Mouse (Mus musculus): Measurements from ENCODE around the gene Rpap3.
A peak's percentile ranks its signal among the peaks of the same experiment; 100 is the strongest.
"Not testable (repeated sequence)": the region's sequence is repeated elsewhere in the genome, so short reads cannot be mapped to it uniquely, and the experiment has no call there.

The Rpap3 gene

DNA sequence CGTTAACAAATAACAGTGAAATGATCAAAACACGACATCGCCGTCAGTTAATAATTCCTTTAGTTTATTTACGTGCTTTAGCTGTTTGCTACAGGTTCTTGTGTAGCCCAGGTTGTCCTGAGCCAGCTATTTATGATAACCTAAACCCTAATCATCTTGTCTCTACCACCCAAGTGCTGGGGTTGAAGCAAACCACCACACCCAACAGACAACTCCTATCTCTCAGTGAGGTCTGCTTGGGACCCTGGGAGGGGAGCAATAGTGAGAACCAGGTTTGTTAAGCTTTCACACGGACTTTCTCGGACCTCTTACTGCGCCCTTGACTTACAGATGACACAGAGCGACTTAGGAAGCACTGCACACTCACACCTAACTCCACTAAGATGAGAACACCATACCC lies 21.5 kb downstream of the Rpap3 start:
- DNase-seq (ENCODE audit: low spot score) = no peak

DNA sequence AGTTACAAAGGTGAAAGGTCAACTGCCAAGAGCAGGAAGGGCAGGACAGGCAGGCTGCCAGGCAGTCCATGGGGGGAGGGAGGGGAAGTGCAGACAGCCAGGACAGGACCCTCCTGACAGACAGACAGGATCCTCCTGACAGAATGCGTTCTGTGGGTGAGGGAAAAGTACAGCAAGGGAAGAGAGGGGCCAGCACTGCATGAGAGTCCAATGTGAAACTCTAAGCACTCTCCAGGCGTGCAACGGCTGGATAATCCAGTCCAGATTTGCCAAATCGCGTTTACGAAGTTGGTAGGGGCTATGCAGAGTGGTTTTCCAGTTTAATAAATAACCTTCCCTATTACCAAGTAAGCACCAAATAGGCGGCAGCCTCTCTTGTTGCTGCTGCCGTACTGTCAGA lies 23.6 kb downstream of the Rpap3 start:
- DNase-seq (ENCODE audit: low spot score) = no peak

DNA sequence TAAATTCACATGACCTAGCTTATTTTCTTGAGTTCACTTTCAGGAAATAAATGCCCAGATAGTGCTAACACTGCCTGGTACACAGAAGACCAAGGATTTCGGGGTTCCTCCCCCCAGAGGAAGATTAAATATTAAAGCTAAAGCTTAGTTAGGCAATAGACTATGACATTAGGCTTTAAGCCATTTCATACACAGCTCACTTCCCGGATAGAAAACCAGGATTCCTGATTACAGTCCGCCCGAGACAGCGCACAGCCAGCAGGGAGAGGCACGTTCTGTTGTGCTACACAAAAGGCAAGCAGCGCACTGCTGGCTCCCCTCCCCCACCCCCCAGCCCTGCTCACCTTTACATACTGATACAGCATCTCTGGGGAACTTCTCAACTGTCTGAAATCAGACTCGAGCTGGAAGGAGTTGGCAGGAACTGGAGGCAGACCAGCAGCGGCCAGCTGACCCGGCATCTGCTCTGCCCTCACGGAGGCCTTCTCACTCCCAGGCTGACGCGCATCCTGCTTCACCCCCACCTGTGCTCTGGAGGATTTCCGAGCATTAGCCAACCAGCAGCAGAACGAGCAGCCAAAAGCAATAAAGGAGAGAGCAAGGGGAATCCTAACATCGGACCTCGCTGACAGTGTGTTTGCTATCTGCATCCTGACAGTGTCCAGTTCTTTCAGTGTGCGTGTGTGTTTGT lies 25.5 kb downstream of the Rpap3 start:
- no peak for DNase-seq (ENCODE audit: low spot score)

DNA sequence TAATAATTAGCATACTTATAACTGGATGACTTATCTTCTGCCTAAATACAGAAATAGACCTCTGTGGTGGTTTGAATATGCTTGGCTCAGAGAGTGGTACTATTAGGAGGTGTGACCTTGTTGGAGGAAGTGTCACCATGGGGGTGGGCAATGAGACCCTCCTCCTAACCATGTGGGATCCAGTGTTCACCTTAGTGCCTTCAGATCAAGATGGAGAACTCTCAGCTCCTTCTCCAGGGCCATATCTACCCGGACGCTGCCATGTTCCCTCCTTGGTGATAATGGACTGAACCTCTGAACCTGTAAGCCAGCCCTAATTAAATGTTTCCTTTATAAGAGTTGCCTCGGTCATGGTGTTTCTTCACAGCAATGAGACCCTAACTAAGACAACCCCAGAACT lies 28.3 kb downstream of the Rpap3 start:
- DNase-seq (ENCODE audit: low spot score) = no peak

DNA sequence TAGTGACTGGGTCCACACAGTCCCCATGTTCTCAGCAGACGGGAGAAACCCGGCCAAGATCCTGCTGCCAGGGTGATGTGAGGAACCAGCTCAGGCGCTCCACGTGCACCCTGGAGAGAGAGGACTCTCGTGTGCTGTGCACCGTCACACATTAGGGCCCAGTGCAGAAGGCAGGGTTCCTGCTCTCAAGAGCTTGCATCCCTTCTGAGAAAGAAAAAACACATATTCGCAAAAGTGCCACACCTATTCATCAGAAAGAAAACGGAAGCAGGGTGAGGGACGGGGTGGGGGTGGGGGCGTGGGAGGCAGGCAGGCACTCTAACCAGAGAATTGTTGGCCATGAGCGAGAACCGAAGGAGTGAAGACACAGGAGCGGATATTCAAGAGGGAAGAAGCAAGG lies 29.7 kb downstream of the Rpap3 start:
- DNase-seq (ENCODE audit: low spot score) = no peak

DNA sequence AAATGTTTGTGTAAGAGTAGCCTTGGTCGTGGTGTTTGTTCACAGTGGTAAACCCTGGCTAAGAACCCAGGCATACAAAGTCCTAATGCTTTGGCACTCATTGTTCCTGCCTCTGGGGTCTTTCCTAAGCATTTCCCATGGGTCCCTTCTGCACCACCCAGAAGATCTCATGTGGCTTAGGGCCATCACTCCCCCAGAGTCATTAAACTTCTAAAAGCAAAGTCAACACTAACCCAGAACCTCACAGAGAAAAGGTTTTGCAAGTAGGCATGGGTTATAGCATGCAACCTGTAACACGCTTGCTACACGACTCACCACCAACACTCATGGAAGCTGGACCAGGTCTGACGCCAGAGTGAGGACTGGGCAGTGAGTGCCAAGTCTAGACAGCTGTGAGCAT lies 31.2 kb downstream of the Rpap3 start:
- DNase-seq (ENCODE audit: low spot score) = no peak

DNA sequence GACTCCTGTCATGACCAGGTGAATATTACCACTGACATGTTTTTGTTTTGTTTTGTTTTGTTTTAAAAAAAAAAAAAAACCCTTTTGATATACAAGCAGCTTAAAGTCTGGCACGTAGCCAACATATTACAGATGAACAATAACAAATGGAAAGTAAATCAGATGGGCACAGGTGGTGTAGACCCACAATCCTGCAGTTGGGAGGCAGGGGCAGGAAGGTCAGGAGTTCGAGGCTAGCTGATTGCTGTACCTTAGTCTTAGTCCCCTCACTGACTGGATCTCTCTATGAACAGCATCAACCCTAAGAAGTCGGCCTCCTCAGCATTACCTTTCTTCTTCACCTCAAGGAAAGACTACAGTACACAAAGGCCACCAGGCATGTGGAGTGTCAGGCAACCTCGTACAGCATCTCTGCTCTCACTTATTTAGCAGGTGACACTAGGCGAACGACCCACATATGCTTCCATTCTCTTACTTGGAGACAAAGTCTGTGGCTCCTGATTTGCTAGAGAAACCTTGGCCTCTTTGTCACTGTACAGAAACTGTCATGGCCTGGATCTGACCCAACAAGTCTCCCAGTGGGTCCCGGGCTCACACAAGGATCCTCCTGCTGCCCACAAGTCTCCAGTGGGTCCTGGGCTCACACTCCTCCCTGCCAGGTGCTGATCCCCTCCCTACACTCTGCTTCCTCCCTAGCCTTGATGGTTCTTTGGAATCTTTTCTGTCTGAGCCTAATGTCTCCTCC lies 32.2 kb downstream of the Rpap3 start:
- DNase-seq (ENCODE audit: low spot score) = no peak

DNA sequence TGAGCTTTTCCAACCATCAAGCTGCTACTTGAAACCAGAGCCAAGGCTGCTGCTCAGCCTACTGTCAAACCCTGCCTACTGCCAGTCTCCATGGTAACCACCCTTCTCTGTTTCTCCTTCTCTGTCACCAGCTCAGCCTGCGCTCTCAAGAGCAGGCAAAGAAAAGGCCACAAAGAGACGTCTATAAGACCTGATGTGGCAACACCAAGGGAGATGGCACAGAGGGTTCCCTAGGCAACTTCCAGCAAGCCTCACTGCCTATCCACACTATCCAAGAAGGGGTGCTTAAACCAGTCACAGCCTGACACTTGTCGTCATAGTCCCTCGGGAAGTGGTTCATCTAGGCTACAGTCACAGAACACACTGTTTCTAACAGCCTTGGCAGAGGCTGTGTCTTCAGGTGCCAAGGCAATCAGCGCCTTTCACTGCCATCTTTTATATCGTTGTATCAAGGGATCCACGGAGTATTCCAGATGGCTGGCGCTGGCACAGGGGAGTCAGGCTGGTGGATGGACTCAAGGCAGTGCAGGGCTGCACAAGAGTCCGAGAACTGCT lies 33.3 kb downstream of the Rpap3 start:
- no peak for DNase-seq (ENCODE audit: low spot score)

DNA sequence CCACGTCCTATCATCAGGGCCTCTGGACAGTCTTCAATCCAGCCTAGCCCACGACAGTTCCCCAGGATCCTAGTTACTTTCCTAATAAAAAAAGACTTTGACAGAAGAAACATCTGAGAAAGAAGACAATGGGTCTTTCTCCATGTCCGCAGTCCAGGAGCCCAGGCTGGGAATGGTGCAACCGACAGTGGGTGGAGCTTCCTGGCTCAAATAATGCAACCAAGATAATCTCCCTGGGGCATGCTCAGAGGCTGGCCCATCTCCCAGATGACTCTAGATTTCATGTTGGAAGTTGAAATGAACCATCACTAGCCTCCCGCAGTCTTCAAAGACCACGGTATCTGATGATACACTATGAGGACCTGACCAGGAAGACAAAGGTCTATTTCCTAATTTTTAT lies 35.1 kb downstream of the Rpap3 start:
- no peak for DNase-seq (ENCODE audit: low spot score)

DNA sequence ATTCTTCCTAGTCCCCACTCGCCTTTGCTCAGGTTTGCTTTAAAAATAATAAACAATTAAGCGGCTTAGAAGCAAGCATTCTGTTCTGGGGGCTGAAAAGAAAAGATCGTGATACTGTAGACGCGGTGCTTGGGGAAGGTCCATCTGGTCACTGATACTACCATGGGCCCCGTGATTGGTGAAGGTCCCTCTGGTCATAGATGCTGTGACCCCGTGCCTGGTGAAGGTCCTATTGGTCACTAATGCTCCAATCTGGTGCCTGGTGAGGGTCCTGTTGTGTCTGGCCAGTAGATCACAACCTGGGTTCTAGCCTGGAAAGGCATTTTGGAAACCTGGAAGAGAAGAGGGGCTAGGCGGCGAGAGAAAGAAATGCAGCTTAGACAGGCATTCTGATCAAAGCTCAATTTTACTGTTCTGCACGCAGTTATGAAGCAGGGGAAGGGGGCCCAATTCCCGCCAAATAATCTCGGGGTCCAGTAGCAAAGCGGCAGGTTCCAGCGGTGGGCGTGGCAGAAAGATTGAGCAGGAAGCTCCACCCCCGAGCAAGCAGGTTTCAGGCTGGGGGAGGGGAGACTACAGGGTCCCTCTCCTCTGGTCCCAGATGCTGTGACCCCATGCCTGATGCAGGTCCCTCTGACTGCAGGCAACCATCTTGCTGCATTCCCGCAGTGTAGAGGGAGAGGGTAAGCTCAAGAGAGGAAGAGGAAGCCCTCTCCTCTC lies 37.3 kb downstream of the Rpap3 start:
- not testable (repeated sequence) for DNase-seq (ENCODE audit: low spot score)

DNA sequence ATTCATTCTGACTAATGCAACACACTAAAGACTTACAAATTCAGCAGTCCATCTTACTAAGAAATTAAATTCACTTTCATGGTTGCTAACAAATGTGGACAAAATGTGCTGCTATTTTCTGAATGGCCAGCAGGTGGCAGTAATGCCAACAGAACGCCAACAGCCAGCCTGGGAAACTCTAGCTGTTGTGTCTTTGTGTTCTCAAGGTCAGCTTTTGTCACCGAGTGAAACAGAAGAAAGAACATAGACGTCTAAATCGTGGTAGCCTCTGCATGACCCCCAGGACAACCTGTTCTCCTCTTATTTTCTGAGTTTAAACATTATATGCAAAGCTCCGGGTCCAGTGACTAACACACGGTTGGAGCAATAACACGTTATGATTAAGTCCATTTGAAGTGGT lies 38.2 kb downstream of the Rpap3 start:
- peak; percentile 53 for DNase-seq (ENCODE audit: low spot score)

DNA sequence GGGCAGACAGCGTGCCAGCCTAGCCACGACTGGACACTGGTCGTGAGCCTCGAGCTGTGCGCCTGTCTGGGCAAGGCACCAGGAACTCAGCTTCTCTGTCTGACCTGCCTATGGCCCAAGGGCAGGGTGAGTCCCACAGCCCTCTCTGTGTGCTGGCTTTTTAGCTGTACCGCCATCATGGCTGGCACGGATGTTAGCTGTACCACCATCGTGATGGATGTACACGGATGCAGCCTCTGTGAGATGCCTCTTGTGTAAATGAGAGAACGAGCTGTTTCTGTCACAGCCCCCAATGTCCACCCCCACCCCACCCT lies 39.2 kb downstream of the Rpap3 start:
- DNase-seq (ENCODE audit: low spot score) = no peak

DNA sequence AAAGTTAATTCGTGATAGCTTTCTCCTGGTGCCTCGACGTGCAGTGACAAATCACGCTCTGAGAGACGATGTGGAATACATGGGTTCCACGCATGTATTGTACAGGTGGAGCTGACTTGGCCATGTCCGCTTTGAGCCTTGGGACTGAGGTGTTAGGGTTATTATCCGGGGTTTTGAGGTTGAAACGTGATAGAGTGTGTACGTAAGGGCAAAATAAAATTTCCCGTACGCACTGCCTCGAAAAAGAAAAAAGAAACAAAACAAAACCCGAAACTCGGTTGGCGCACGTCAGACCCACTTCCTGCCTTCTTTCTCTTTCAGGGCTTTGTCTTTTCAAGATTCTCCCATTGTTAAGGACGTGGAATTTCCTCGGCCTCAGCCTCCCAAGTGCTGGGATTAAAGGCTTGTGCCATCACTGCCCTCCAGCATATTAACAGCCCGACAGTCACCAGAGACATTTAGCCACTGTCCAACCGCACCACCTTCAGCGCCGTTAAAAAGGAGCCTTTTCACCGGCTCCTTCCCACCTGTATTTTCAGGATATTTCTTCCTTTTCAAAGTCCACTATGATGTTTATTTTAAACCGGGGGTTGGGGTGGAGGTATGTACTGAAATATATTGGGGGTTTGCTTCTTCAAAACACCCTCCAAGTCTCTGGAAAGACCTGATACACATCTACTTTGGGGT lies 39.7 kb downstream of the Rpap3 start:
- DNase-seq (ENCODE audit: low spot score) = no peak

DNA sequence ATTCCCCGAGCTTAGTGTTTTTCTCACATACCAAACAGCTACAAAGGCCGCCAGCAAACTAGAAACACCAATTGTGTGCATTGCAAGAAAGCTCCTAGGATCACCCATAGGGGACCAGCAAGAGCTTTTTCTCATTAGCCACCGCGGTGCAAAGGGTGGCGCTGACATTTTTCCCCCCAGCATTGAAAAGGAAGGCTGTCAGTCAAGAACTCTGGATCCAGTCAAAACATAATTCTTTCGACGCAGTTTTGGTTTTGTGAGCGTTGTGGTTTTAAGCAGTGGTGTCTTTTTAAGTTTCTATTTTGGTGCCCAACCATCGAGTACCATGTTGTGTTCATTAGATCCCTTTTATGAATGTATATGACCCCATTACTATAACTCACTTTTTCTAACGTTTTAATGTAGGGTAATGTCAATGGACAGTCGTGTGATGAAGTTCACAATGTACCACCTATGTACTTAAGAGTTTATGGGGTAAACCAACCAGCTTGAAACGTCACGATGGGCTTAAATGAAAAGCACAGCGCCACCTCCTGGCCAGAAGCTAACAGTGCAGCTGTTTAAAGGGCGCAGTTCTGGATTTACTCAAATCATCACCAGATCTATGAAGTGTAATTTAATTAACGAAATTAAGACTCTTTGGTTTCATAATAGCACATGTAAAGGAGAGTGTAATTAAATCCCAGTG lies 40.5 kb downstream of the Rpap3 start:
- no peak for DNase-seq (ENCODE audit: low spot score)

DNA sequence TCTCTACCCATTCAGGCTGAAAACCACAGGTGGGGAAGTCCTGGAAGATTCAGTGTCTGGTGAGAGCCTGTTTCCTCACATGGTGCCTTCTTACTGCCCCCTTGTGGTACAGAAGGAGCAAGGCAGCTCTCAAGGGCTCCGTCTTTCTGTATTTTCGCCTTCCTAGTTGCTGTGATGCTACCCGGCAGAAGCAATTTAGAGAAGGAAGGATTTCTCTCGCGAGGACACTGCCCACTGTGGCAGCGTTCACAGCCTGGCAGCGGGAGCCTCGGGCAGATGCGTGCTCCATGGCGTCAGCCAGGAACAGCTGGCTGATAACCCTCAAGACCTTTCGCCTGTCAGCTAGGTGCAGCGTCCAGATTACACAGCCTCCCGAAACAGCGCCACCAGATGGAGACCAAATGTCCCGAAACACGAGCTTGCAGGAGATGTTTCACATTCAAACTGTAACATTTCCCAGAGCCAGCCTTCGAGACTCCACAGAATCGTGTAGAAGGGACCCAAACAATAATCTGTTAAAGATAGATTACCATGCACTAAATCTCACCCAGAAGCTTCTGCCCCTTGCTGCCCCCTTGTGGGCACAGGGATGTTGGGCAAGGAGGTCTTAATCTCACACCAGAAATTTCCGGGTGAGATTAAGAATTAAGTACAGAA lies 41.7 kb downstream of the Rpap3 start:
- peak; percentile 53 for DNase-seq (ENCODE audit: low spot score)

DNA sequence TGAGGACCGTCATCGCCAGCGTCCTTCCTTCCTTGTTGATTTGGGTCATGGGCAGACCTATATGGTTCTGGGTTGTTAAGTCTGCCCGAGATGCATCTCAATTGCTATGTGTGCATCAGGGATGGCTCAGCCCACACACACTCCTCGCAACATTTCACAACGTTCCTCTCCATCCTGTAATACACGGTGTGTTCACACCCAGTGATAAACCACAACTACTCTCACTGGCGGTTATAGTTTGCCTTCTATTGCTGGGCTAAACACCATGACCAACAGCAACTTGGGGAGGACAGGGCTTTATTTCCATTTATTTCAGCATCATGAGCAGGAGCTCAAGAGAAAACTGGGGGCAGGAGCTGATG lies 46.9 kb downstream of the Rpap3 start:
- DNase-seq (ENCODE audit: low spot score) = no peak

DNA sequence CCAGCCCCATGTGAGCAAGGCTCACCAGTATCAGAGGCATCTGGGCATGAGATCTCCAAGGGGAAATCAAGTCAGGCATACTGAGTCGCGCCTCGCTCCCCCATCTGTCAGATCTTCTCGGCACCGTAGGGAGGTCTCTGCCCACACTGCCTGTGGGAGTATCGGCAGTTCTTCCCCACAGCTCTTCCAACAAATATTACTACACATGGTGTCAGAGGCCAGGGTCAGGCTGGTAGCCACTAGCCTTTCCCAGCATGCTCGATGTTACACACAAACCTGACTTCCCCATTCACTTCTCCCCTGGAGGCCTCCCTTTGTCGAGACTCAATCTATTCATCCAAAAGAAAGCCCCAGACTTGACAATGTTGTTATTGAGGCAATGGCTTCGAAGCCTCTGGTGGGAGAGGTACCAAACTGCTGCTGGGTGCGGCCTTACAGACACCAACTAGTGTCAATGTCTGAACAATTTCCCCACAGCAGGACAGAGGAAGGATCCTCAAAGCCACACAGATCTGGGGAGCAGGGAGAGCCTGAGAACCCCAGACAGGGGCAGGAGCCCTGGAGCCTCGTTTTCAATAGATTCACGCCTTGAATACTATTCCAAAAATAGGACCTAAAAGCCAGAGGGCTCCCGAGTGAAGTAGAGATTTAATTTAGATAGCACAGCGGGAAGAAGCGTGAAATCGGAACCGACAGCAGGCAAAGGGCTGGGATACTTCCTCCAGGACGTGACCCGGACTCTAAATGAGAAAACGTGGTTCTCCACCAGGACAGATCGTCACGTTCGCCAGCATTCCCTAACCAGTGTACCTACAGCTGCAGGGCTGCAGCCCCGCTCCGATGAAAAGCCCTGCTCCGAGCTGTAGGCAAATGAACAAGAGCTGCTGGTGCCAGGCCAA lies 47.5 kb downstream of the Rpap3 start:
- no peak for DNase-seq (ENCODE audit: low spot score)

DNA sequence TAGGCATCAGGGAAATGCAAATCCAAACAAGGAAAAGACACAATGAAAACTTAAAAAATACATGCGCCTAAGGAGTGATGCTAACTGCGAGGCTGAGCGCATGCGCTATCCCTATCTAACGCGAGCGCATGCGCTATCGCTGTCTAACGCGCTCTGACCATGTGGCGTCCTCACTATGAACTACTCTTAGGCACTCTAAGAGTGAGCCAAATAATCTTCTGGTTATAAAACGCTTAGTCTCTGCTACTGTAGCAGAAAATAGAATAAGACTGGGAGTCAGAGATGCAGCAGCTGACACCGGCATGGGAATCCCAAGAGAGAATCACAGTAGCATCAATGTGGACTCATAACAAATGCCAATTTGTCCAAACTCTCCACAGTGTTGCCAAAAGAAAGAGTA lies 48.2 kb downstream of the Rpap3 start:
- DNase-seq (ENCODE audit: low spot score) = no peak

DNA sequence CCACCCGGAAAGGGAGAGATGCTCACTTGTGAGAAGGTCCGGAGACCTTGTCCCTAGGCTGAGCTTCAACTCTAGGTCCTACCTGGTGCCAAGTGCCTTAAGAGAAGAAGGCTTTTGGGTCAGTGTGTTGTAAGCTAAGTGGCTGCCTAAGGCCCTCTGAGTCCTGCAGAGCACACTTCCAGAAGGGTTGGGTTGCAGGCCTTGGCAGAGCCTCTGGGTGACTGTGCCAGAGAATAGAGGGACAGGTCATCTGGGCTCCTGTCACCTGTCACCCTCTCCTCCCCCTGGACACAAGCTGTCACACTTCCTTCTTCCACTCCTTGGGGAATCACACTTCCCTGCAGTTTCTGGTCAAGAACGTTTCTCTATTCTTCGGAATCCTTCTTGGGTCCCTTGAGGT lies 55.9 kb downstream of the Rpap3 start:
- DNase-seq (ENCODE audit: low spot score) = no peak

DNA sequence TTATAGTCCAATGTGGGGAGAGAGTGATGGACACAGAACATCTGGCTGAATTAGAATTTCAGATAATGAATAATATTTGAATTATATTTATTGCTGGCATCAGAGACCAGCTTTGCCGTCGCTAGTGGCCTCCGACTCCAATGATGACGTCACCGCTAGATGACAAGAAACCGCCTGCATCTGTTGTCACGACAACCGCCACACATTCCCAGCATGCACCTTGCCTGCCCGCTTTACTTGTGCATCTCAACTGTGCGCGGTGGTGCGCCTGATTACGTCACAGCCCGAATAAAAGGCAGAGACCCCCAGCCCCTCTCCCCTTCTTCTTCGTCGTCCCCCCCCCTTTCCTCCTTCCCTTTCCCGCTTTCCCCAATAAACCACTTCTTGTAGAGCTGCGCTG lies 57.4 kb downstream of the Rpap3 start:
- DNase-seq (ENCODE audit: low spot score) = no peak
